Mouse (Mus musculus) spleen, adult 2 months (tissue): ENCODE measurements around the gene Gipc1. TPM values are rescaled to one million over a fixed set of nuclear protein-coding genes. Genes with fewer than 3 reads are reported as not detected.
A peak's percentile ranks its signal among the peaks of the same experiment; 100 is the strongest.

Experiments
- DNase-seq, 2 experiments: peaks; one replicate each; pipeline versions ENCODE4 v3.0.0 to v3.0.0-alpha.2; 2012 to 2021; ENCODE audit warnings: low spot score in 2 of 2, low read depth in 1 of 2
- H3K27ac ChIP-seq: fragments of 200-500 bp; 2 replicates; pipeline ENCODE4 v1.5.1; 2012; ENCODE audit warnings: low read length, inconsistent platforms; ENCODE audit not compliant: insufficient read depth
- H3K27me3 ChIP-seq: fragments of 200-500 bp; 2 replicates; pipeline ENCODE4 v1.6.1; 2012; ENCODE audit warnings: mild to moderate bottlenecking, moderate library complexity, low read length, inconsistent platforms; ENCODE audit not compliant: control insufficient read depth, insufficient read depth
- H3K36me3 ChIP-seq: fragments of 200-500 bp; 2 replicates; pipeline ENCODE4 v1.6.1; 2012; ENCODE audit warnings: mild to moderate bottlenecking, low read length, inconsistent platforms; ENCODE audit not compliant: control insufficient read depth, insufficient read depth
- H3K4me1 ChIP-seq: fragments of 200-500 bp; 2 replicates; pipeline ENCODE4 v1.6.1; 2011; ENCODE audit warnings: inconsistent platforms; ENCODE audit not compliant: control insufficient read depth, insufficient read depth, insufficient read length
- H3K4me3 ChIP-seq: fragments of 200-500 bp; 2 replicates; pipeline ENCODE4 v1.5.1; 2011; ENCODE audit warnings: mild to moderate bottlenecking, inconsistent platforms; ENCODE audit not compliant: insufficient read depth, insufficient read length; ENCODE audit errors: extremely low read depth
- CTCF ChIP-seq: fragments of 200-500 bp; IDR thresholded peaks from 2 replicates; pipeline ENCODE4 v1.5.1; 2011; ENCODE audit warnings: mild to moderate bottlenecking, inconsistent platforms; ENCODE audit not compliant: insufficient read depth, insufficient read length, insufficient replicate concordance; ENCODE audit errors: extremely low read depth
- POLR2A ChIP-seq: fragments of 200-500 bp; IDR thresholded peaks from 2 replicates; pipeline ENCODE4 v1.6.1; 2011; ENCODE audit warnings: low read depth, low read length, inconsistent platforms
- WGBS: fragments of 180-500 bp; shearing (Covaris S2); methylation state at CpG from one replicate; pipeline ENCODE4 v1.1.7; 2018; 5-methylcytosine and 5-hydroxymethylcytosine counted together
- polyA plus RNA-seq: library from polyadenylated mRNA; depleted of rRNA; stranded (reverse); fragments of >200 nt; gene quantifications from 2 replicates; pipeline ENCODE4 v1.2.3, GENCODE M21; 2012; rRNA removed

The Gipc1 gene
- 27.7 and 32.5 TPM in 2 replicates for polyA plus RNA-seq

DNA sequence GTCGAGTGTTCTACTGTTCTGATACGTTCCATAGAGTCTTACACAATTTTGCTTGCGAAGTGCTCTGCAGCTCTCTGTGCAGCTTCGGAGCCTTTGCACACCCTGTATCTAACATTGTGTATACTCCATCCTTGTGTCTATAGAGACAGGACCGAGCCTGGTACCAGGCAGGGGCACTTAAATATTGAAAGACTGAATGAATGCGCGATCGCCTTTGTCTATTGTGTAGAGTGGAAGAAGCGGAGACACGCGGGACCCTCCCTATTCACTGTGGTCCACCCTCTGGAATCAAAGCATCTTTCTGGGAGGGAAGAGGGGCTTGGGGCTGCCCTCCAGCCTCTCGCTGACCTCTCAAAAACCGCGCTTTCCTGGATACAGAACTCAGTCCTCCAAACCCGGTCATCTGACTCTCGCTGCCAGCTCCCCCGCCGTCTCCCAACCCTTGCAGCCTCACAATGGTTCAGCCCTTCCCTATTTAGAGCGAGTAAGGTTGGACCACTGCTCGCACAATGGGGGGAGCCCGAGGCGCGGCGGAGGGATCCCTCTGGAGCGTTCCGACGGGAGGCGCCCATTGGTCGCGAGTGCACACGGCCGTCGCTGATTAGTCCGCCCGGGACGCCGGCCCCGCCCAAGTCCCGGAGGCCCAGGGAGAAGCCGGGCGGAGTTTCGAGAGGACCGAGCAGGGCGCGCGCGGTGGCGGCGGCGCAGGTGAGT, at the start of gene Gipc1:
Gipc1 (plus strand) TSS at position 648 of the 714 bp plus-strand sequence.
- DNase-seq = peak; percentile 92 to 94
- Histone ChIP-seq H3K4me1 (peaks cover 15% of the 10 kb centered on the region), H3K27ac (peak within 1 kb of the TSS; percentile 66), H3K4me3 (peak within 1 kb of the TSS; percentile 93), H3K36me3 (no peaks in the 10 kb centered on the region), H3K27me3 (no peaks in the 10 kb centered on the region; the same call in 1 of the 2 replicates)
- 4% methylated on average over 48 of the region's 50 CpGs for WGBS
- TF ChIP-seq CTCF (no peak), POLR2A (peak; percentile 55)

DNA sequence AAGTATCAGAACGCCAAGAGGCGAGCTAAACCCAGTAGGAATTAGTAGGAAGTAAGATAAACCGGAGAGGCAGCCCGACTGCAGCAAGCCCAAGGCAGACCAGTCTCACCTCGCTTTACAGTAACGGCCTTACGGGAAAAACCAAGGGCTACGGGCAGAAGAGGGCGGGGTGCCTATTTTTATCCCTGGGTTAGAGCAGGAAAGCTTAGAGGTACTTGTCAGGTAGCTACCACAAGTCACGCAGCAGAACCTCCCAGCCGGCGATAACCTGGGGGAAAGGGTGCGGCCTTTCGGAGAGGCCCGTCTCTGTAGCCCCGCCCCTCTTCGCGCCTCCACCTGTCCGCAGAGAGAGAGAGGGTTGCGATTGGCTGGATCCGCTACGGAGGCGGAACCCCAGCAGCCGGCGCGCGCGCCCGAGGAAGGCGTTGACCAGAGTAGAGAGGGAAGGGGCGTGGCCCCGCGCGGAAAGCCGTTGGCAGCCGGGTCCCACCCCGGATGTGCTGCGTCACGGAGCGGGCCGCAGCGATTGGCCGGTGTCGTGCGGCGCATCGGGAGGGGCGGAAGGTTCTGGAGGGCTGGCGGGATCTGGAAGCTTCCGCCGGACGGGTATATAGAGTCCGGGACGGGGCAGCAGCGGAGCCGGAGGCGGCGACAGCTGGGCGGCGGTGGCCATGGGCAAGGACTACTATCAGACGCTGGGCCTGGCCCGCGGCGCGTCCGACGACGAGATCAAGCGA, 44.6 kb upstream of the Gipc1 start, which contains the start of the genes Tecr and Dnajb1:
Tecr (minus strand) TSS at position 311 of the 737 bp plus-strand sequence.
Dnajb1 (plus strand) TSS at position 533 of the 737 bp plus-strand sequence.
- H3K4me3 ChIP-seq = peak within 1 kb of the TSS; percentile 92
- under 1% methylated on average over 69 of the region's 69 CpGs for WGBS
- H3K27ac ChIP-seq = peak within 1 kb of the TSS; percentile 96
- TF ChIP-seq CTCF (no peak), POLR2A (peak; percentile 98)
- DNase-seq = peak; percentile 98 to 100
- no peaks in the 10 kb centered on the region for H3K27me3 ChIP-seq
- H3K4me1 ChIP-seq = peaks cover 11% of the 10 kb centered on the region; the same call in 1 of the 2 replicates
- peaks cover 21% of the 10 kb centered on the region for H3K36me3 ChIP-seq

DNA sequence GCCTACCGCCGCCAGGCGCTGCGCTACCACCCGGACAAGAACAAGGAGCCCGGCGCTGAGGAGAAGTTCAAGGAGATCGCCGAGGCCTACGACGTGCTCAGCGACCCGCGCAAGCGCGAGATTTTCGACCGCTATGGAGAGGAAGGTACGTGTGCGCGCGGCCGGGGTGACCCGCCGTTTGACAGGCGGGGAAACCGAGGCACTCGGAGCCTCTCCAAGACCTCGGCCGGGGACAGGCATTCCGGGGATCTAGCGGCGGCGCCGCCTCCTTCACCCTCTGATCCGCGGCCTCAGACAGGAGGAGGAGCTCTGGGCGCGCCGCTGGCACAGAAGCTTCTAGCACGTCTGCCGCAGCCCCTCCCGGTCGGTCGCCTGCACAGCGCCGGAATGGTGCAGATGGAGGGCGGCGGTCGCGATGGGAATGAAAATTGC, 44.1 kb upstream of the Gipc1 start:
- H3K27me3 ChIP-seq = no peaks in the 10 kb centered on the region
- DNase-seq = peak in 1 of 2 experiments; percentile 76
- under 1% methylated on average over 51 of the region's 51 CpGs for WGBS
- peaks cover 21% of the 10 kb centered on the region for H3K36me3 ChIP-seq
- H3K27ac ChIP-seq = peak overlapping the region; percentile 96
- H3K4me3 ChIP-seq = peak overlapping the region; percentile 92
- TF ChIP-seq POLR2A (no peak; the same call in 1 of the 2 replicates), CTCF (no peak)
- peaks cover 11% of the 10 kb centered on the region; the same call in 1 of the 2 replicates for H3K4me1 ChIP-seq

DNA sequence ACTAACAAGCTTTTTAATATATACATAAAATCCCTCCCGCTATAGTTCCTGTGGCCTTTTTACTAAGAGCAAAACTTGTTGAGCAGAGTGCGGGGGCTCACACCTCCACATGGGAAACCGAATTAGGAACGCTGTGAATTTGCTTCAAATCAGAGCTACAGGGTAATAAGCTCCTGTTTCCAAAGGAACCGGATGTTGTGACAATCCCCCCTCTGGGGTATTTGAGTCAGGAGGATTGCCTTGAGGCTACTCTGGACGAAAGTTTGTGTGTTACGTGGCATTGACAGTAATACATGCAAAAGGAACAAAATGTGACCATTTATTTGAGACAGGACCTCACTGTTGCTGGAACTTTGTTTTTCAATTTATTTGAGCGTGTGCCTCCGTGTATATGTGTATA, 43.4 kb upstream of the Gipc1 start:
- Histone ChIP-seq H3K4me1 (peaks cover 11% of the 10 kb centered on the region; the same call in 1 of the 2 replicates), H3K27me3 (no peaks in the 10 kb centered on the region), H3K36me3 (peaks cover 23% of the 10 kb centered on the region), H3K4me3 (peak overlapping the region; percentile 92), H3K27ac (peak overlapping the region; percentile 96; the same call in 1 of the 2 replicates)
- no peak for DNase-seq
- WGBS = 5% methylated on average over 9 of the region's 9 CpGs
- TF ChIP-seq POLR2A = no peak
- no peak for TF ChIP-seq CTCF

DNA sequence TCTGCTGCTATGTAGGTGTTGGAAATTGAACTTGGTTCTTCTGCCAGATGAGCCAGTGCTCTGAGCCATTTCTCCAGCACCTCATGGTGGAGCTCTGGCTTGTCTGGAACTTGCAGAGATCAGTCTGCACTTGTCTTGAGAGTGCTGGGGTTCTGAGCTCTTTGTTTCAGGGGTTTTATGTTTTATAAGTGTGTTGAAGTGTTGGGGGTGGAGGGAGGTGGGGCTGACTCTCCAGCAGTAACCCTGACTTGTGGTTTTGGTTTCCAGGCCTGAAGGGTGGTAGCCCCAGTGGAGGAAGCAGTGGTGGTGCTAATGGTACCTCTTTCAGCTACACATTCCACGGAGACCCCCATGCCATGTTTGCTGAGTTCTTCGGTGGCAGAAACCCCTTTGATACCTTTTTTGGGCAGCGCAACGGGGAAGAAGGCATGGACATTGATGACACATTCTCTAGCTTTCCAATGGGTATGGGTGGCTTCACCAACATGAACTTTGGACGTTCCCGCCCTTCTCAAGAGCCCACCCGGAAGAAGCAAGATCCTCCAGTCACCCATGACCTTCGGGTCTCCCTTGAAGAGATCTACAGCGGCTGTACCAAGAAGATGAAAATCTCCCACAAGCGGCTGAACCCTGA, 42.8 kb upstream of the Gipc1 start:
- Histone ChIP-seq H3K4me3 (0 out of 2 replicates have a peak overlapping the region, but pooled peaks have one; percentile 92), H3K36me3 (peaks cover 23% of the 10 kb centered on the region)

DNA sequence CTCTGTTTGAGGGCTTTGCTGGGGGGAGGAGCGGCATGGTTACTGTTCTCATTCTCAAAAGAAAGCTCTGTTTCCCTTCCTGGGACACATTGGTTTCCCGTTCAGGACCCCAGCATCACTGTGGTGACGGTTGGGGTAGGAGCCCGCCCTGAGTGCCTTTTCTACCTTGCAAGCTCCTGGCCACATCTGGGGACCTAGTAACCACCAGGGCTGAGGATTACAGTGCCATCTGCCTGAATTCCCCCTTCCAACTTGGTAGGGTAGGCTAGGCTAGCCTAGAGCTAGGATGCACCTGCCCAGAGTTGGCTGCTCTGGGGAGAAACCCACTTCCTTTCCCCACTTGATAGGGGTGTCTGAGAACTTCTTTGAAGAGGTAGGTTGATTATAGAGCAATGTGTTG, 40.6 kb upstream of the Gipc1 start:
- Histone ChIP-seq H3K27ac (no peak overlapping the region), H3K4me3 (no peak overlapping the region), H3K4me1 (peaks cover 11% of the 10 kb centered on the region; the same call in 1 of the 2 replicates), H3K36me3 (peaks cover 23% of the 10 kb centered on the region), H3K27me3 (no peaks in the 10 kb centered on the region)
- no peak for DNase-seq
- TF ChIP-seq CTCF (no peak), POLR2A (no peak)
- WGBS = 48% methylated on average over 4 of the region's 4 CpGs

More for the DNA sequence above, 42.8 kb upstream of the Gipc1 start:
- DNase-seq = no peak
- WGBS = 68% methylated on average over 10 of the region's 10 CpGs
- TF ChIP-seq POLR2A = no peak
- Histone ChIP-seq H3K27me3 (no peaks in the 10 kb centered on the region), H3K4me1 (peaks cover 11% of the 10 kb centered on the region; the same call in 1 of the 2 replicates), H3K27ac (no peak overlapping the region)
